ENCODE assay signal across 8 mouse cellular contexts in genomic region chr2:158408997-158409594, GRCm38 (mm10). TPM values are rescaled to one million over a fixed set of nuclear protein-coding genes. Genes with fewer than 3 reads are reported as not detected.
DNase-seq lines count a peak whose midpoint lies in the region; ATAC-seq and TF ChIP-seq lines count a peak whose summit lies in the region.

No protein-coding gene starts in this region.

- TF ChIP-seq CTCF in heart, postnatal 0 days (IDR thresholded peaks at IDR 0.05; ENCODE audit: low read depth): no peak
- no peak for TF ChIP-seq CTCF in brain, embryonic 14.5 days (IDR thresholded peaks at IDR 0.05; ENCODE audit: borderline replicate concordance, extremely low read depth, insufficient read depth, insufficient read length)
- no peak for TF ChIP-seq CTCF in hindbrain, postnatal 0 days (IDR thresholded peaks at IDR 0.05; ENCODE audit: low read depth)

- H3K27ac ChIP-seq in heart, postnatal 0 days (ENCODE audit: low read depth): no peak overlapping the region
- peak overlapping the region; percentile 41; the same call in 1 of the 2 replicates for H3K27ac ChIP-seq in hindbrain, postnatal 0 days

- no peak for DNase-seq in heart, postnatal 0 days (ENCODE audit: low spot score)
- no peak for DNase-seq in heart, adult 11 months
- peak; percentile 1 for DNase-seq in brain, embryonic 14.5 days (ENCODE audit: low read depth)
- no peak for DNase-seq in hindbrain, postnatal 0 days (ENCODE audit: low spot score)
- no peak for DNase-seq in c-Kit-positive CD71-positive TER-119-positive erythroid progenitor cells, embryonic 14.5 days (ENCODE audit: low spot score)
- no peak for DNase-seq in left cerebral cortex, postnatal 36 days (ENCODE audit: low spot score in 2 of 2)
- DNase-seq in ovary, postnatal 10 days (ENCODE audit: low spot score): no peak

- 19% methylated on average over 14 of the region's 14 CpGs for WGBS in heart, postnatal 0 days
- WGBS in hindbrain, postnatal 0 days: 23% methylated on average over 14 of the region's 14 CpGs

- H3K4me2 ChIP-seq in heart, postnatal 0 days (ENCODE audit: low read depth, low read length): peak overlapping the region; percentile 62
- peak overlapping the region; percentile 88 for H3K4me2 ChIP-seq in hindbrain, postnatal 0 days (ENCODE audit: low read depth, low read length)

- H3K9me3 ChIP-seq in heart, postnatal 0 days (replicated peaks; ENCODE audit: control insufficient read depth, low read length): no peaks in the 10 kb centered on the region
- H3K9me3 ChIP-seq in hindbrain, postnatal 0 days (ENCODE audit: low read length): no peaks in the 10 kb centered on the region

- no peak for TF ChIP-seq EP300 in heart, postnatal 0 days (IDR thresholded peaks at IDR 0.05; ENCODE audit: low read depth)

- intact Hi-C loops in left cerebral cortex, postnatal 36 days (cut with DNase I): no loop called here

- no peak for TF ChIP-seq POLR2A in brain, embryonic 14.5 days (IDR thresholded peaks at IDR 0.05; ENCODE audit: borderline replicate concordance, extremely low read depth, insufficient read depth, insufficient read length, poor library complexity, severe bottlenecking)

- H3K4me3 ChIP-seq in heart, postnatal 0 days (ENCODE audit: low read depth, low read length): peak overlapping the region; percentile 93
- H3K4me3 ChIP-seq in hindbrain, postnatal 0 days (ENCODE audit: low read length): peak overlapping the region; percentile 93

- H3K4me1 ChIP-seq in heart, postnatal 0 days (ENCODE audit: control insufficient read depth, insufficient read depth): peaks cover 15% of the 10 kb centered on the region; the same call in 1 of the 2 replicates
- 0 out of 2 replicates have a peak, but pooled peaks cover 4% of the 10 kb centered on the region for H3K4me1 ChIP-seq in hindbrain, postnatal 0 days (ENCODE audit: insufficient read depth, low read length)

- ATAC-seq in heart, postnatal 0 days (ENCODE audit: insufficient read depth, low read depth): no peak
- ATAC-seq in hindbrain, postnatal 0 days: peak; percentile 72; the same call in 1 of the 2 replicates
- peak; percentile 15; the same call in 1 of the 2 replicates for ATAC-seq in monocyte, adult 5-6 weeks (replicated peaks; ENCODE audit: insufficient number of reproducible peaks, low FRiP score, low TSS enrichment, poor library complexity, severe bottlenecking)

- H3K27me3 ChIP-seq in heart, postnatal 0 days (ENCODE audit: control insufficient read depth, insufficient read depth, low read length): no peaks in the 10 kb centered on the region
- no peaks in the 10 kb centered on the region for H3K27me3 ChIP-seq in hindbrain, postnatal 0 days (ENCODE audit: insufficient read depth, low read length)

- H3K9ac ChIP-seq in heart, postnatal 0 days (replicated peaks; ENCODE audit: low read depth, low read length): no peak overlapping the region
- H3K9ac ChIP-seq in hindbrain, postnatal 0 days (replicated peaks; ENCODE audit: low read length): peak overlapping the region; percentile 33; the same call in 1 of the 2 replicates

- no peaks in the 10 kb centered on the region for H3K36me3 ChIP-seq in heart, postnatal 0 days (replicated peaks; ENCODE audit: control insufficient read depth, insufficient read depth, low read length)
- H3K36me3 ChIP-seq in hindbrain, postnatal 0 days (ENCODE audit: insufficient read depth, low read length): no peaks in the 10 kb centered on the region

RNA-seq across cellular contexts. Expression of gene Ralgapb, which starts 0.6 kb away (rescaled TPM):
- total RNA-seq in heart, postnatal 0 days (2014; rRNA removed; ENCODE audit: low replicate concordance): 22.9 and 23.8 TPM in 2 replicates
- polyA plus RNA-seq in heart, postnatal 0 days (2015; fragmentation: Nextera tagmentation; extraction: Ambion mirVana): 5.9 and 7.1 TPM in 2 replicates
- 37.7 and 44.4 TPM in 2 replicates for polyA plus RNA-seq in brain, embryonic 14.5 days (2012; rRNA removed)
- 44.9 and 66.1 TPM in 2 replicates for total RNA-seq in hindbrain, postnatal 0 days (2014; rRNA removed)
- polyA plus RNA-seq in hindbrain, postnatal 0 days (2015; fragmentation: Nextera tagmentation; extraction: Ambion mirVana): 16.3 and 17.8 TPM in 2 replicates
- total RNA-seq in monocyte, adult 5-6 weeks (2017): 39.3 to 60.9 TPM (median 51.9 TPM) in 3 replicates
- total RNA-seq in left cerebral cortex, postnatal 36 days (2021): 100 to 1,000 TPM; 107 to 109 TPM

RNA-seq across cellular contexts. Expression of gene Snhg11, which starts 33.7 kb away (rescaled TPM):
- total RNA-seq in heart, postnatal 0 days (2014; rRNA removed; ENCODE audit: low replicate concordance): 0.58 and 0.76 TPM in 2 replicates
- polyA plus RNA-seq in heart, postnatal 0 days (2015; fragmentation: Nextera tagmentation; extraction: Ambion mirVana): 0.18 and 0.71 TPM in 2 replicates
- polyA plus RNA-seq in brain, embryonic 14.5 days (2012; rRNA removed): 496 and 652 TPM in 2 replicates
- total RNA-seq in hindbrain, postnatal 0 days (2014; rRNA removed): 134 and 169 TPM in 2 replicates
- 521 and 663 TPM in 2 replicates for polyA plus RNA-seq in hindbrain, postnatal 0 days (2015; fragmentation: Nextera tagmentation; extraction: Ambion mirVana)
- not detected in 3 replicates for total RNA-seq in monocyte, adult 5-6 weeks (2017)
- total RNA-seq in left cerebral cortex, postnatal 36 days (2021): 100 to 1,000 TPM; 386 to 903 TPM

Comparison
In these comparisons a context has a peak if more than half of its experiments do, and no peak if none do; other contexts are left out.
1. RNA of gene Snhg11, which starts 33.7 kb away (total RNA-seq): 386 to 903 TPM in left cerebral cortex, postnatal 36 days and 134 to 169 TPM in hindbrain, postnatal 0 days; 0.58 to 0.76 TPM in heart, postnatal 0 days and not detected in monocyte, adult 5-6 weeks; every median in the first group is over 10 times any median in the second.